ENCODE assay signal across 27 mouse cellular contexts in genomic region chr4:130357946-130358345, GRCm38 (mm10). TPM values are rescaled to one million over a fixed set of nuclear protein-coding genes. Genes with fewer than 3 reads are reported as not detected.
A peak's percentile ranks its signal among the peaks of the same experiment; 100 is the strongest.
DNase-seq lines count a peak whose midpoint lies in the region; ATAC-seq lines count a peak whose summit lies in the region.
"Had no signal": no experiment of that assay in that cellular context is flagged by ENCODE, and none has a peak within 500 bp of the region (broad histone marks: within the 10 kb centered on the region; RNA-seq: fewer than 3 reads in every experiment).

No protein-coding gene starts in this region.

- H3K27me3 ChIP-seq in liver, embryonic 15.5 days = no peaks in the 10 kb centered on the region
- H3K27me3 ChIP-seq: embryonic facial prominence, embryonic 13.5 days; hindbrain, embryonic 13.5 days; midbrain, embryonic 12.5 days; neural tube, embryonic 13.5 days had no signal

- peak; percentile 10 for DNase-seq in CD4-positive, CD25-positive, alpha-beta regulatory T cell, adult 2 months (ENCODE audit: low read depth, low spot score)
- peak; percentile 2 for DNase-seq in lung, postnatal 10 days
- no peak for DNase-seq in lung, postnatal 25 days (ENCODE audit: low spot score)
- DNase-seq in ZHBTc4 (ENCODE audit: low read depth, low spot score) = peak; percentile 88
- no peak for DNase-seq in heart, adult 11 months
- no peak for DNase-seq in layer of hippocampus, adult 18-20 months (ENCODE audit: low spot score in 2 of 2)
- DNase-seq: adrenal gland, adult 8-10 months; cerebellum, postnatal 14 days; gastrocnemius, postnatal 36 days; heart, postnatal 10 days; kidney, adult 8-10 months; kidney, postnatal 36 days; layer of hippocampus, adult 9-11 months; lung, adult 2 months; right cerebral cortex, adult 18-20 months; thymus, adult 2 months had no signal

- no peaks in the 10 kb centered on the region for H3K9me3 ChIP-seq in liver, embryonic 15.5 days (replicated peaks)
- H3K9me3 ChIP-seq: embryonic facial prominence, embryonic 13.5 days; heart, embryonic 10.5 days; hindbrain, embryonic 13.5 days; midbrain, embryonic 12.5 days; neural tube, embryonic 13.5 days had no signal

- no peak overlapping the region for H3K9ac ChIP-seq in liver, embryonic 15.5 days

- peak overlapping the region; percentile 95 for H3K27ac ChIP-seq in liver, embryonic 15.5 days (replicated peaks)
- H3K27ac ChIP-seq: embryonic facial prominence, embryonic 13.5 days; heart, embryonic 10.5 days; hindbrain, embryonic 13.5 days; midbrain, embryonic 12.5 days; neural tube, embryonic 13.5 days had no signal

- peak overlapping the region; percentile 90 for H3K4me2 ChIP-seq in liver, embryonic 15.5 days

- peak overlapping the region; percentile 88 for H3K4me3 ChIP-seq in liver, embryonic 15.5 days (replicated peaks)

- peaks cover 39% of the 10 kb centered on the region for H3K4me1 ChIP-seq in liver, embryonic 15.5 days (replicated peaks)

- H3K36me3 ChIP-seq in liver, embryonic 15.5 days (replicated peaks) = peaks cover 23% of the 10 kb centered on the region

- no peak for ATAC-seq in CD4-positive, CD25-positive, alpha-beta regulatory T cell, adult 4 months
- ATAC-seq in liver, embryonic 15.5 days (ENCODE audit: insufficient read depth) = no peak
- ATAC-seq: forebrain, embryonic 16.5 days had no signal

RNA-seq across cellular contexts. Expression of gene Zcchc17, which starts 1.8 kb away (rescaled TPM):
- polyA plus RNA-seq in CD4-positive, CD25-positive, alpha-beta regulatory T cell, adult 4 months (2017; shearing (Covaris generic)) = 10 to 100 TPM; 63.4 to 82.4 TPM
- polyA plus RNA-seq in liver, embryonic 15.5 days (2015; fragmentation: Nextera tagmentation; extraction: Ambion mirVana) = 27.4 and 31.9 TPM in 2 replicates
- 10 to 100 TPM; 66.7 to 72.6 TPM for total RNA-seq in layer of hippocampus, adult 18-20 months (2021)

RNA-seq across cellular contexts. Expression of gene Snrnp40, which starts 2.0 kb away (rescaled TPM):
- polyA plus RNA-seq in CD4-positive, CD25-positive, alpha-beta regulatory T cell, adult 4 months (2017; shearing (Covaris generic)) = 10 to 100 TPM; 62.7 to 63.8 TPM
- 69.1 and 70.6 TPM in 2 replicates for polyA plus RNA-seq in liver, embryonic 15.5 days (2015; fragmentation: Nextera tagmentation; extraction: Ambion mirVana)
- total RNA-seq in layer of hippocampus, adult 18-20 months (2021) = 10 to 100 TPM; 31.2 to 32.6 TPM

RNA-seq across cellular contexts. Expression of gene Gm10570, which starts 49.5 kb away (rescaled TPM):
- polyA plus RNA-seq in CD4-positive, CD25-positive, alpha-beta regulatory T cell, adult 4 months (2017; shearing (Covaris generic)) = not detected
- not detected in 2 replicates for polyA plus RNA-seq in liver, embryonic 15.5 days (2015; fragmentation: Nextera tagmentation; extraction: Ambion mirVana)
- total RNA-seq in layer of hippocampus, adult 18-20 months (2021) = 1 to 10 TPM in 1 of 2 experiments, under 1 TPM in 1; 0.69 to 2.4 TPM
- polyA plus RNA-seq: embryonic facial prominence, embryonic 13.5 days; intestine, embryonic 14.5 days; limb, embryonic 11.5 days; lung, adult 2 months; midbrain, embryonic 12.5 days; small intestine, adult 2 months; thymus, adult 2 months had no signal

RNA-seq across cellular contexts. Expression of gene Fabp3, which starts 49.6 kb away (rescaled TPM):
- not detected for polyA plus RNA-seq in CD4-positive, CD25-positive, alpha-beta regulatory T cell, adult 4 months (2017; shearing (Covaris generic))
- 4.0 and 4.5 TPM in 2 replicates for polyA plus RNA-seq in liver, embryonic 15.5 days (2015; fragmentation: Nextera tagmentation; extraction: Ambion mirVana)
- total RNA-seq in layer of hippocampus, adult 18-20 months (2021) = 100 to 1,000 TPM in 1 of 2 experiments, 10 to 100 TPM in 1; 91.8 to 107 TPM

Comparison
In these comparisons a context has a peak if more than half of its experiments do, and no peak if none do; other contexts are left out.
1. DNase-seq: peak in CD4-positive, CD25-positive, alpha-beta regulatory T cell, adult 2 months (single experiment), lung, postnatal 10 days (single experiment) and ZHBTc4 (single experiment); none in lung, postnatal 25 days (single experiment), heart, adult 11 months (single experiment) and layer of hippocampus, adult 18-20 months (0 of 2).